Mouse (Mus musculus) adrenal gland, postnatal 14 days (tissue): ENCODE data around the gene Eef2. TPM values are rescaled to one million over a fixed set of nuclear protein-coding genes. Genes with fewer than 3 reads are reported as not detected.
A peak's percentile ranks its signal among the peaks of the same experiment; 100 is the strongest.

Source experiments
- DNase-seq: peaks from one replicate; pipeline ENCODE4 v3.0.0; 2021; ENCODE audit warnings: mixed read lengths
- total RNA-seq: library from RNA; stranded (reverse); gene quantifications from 2 replicates; pipeline ENCODE4 v1.2.3, GENCODE M21; 2021

Gene Eef2
- total RNA-seq, 1 experiment from 2014 or later = 1,390 TPM

- DNase-seq = no peak
These were observed 30.7 kb upstream of the Eef2 start for GRCm38 (mm10) chr10:81145778-81146177.

- DNase-seq = peak; percentile 63
These were observed 30.1 kb upstream of the Eef2 start for GRCm38 (mm10) chr10:81146296-81146695.

GRCm38 (mm10) chr10:81151261-81151660, 25.2 kb upstream of the Eef2 start:
- no peak for DNase-seq

GRCm38 (mm10) chr10:81152609-81153008, 23.8 kb upstream of the Eef2 start:
- DNase-seq = no peak

GRCm38 (mm10) chr10:81154313-81154712, 22.1 kb upstream of the Eef2 start:
- no peak for DNase-seq

GRCm38 (mm10) chr10:81154736-81155135, 21.7 kb upstream of the Eef2 start:
- DNase-seq = no peak

GRCm38 (mm10) chr10:81161602-81162317, 14.7 kb upstream of the Eef2 start:
- DNase-seq = peak; percentile 80

GRCm38 (mm10) chr10:81162318-81162652, 14.1 kb upstream of the Eef2 start:
- DNase-seq = no peak

GRCm38 (mm10) chr10:81165118-81165517, 11.3 kb upstream of the Eef2 start:
- DNase-seq = peak; percentile 31

- DNase-seq = peak; percentile 100
These were observed 9.0 kb upstream of the Eef2 start, which contains the start of gene Pias4 for GRCm38 (mm10) chr10:81167200-81168086. Pias4 (minus strand) TSS chr10:81167923.

GRCm38 (mm10) chr10:81168087-81168431, 8.4 kb upstream of the Eef2 start:
- no peak for DNase-seq

GRCm38 (mm10) chr10:81168521-81169244, 7.7 kb upstream of the Eef2 start:
- DNase-seq = peak; percentile 92

GRCm38 (mm10) chr10:81169411-81169900, 7.0 kb upstream of the Eef2 start:
- DNase-seq = peak; percentile 69

- DNase-seq = peak; percentile 93
These were observed 3.3 kb upstream of the Eef2 start for GRCm38 (mm10) chr10:81173132-81173531.

GRCm38 (mm10) chr10:81174617-81175344, 1.6 kb upstream of the Eef2 start:
- DNase-seq = peak; percentile 94

GRCm38 (mm10) chr10:81175345-81175701, 1.1 kb upstream of the Eef2 start:
- peak; percentile 27 for DNase-seq

GRCm38 (mm10) chr10:81175936-81176465, 430 bp upstream of the Eef2 start:
- DNase-seq = peak; percentile 79

GRCm38 (mm10) chr10:81177491-81177925, 1.1 kb downstream of the Eef2 start:
- DNase-seq = peak; percentile 53

GRCm38 (mm10) chr10:81177958-81178712, 1.7 kb downstream of the Eef2 start:
- no peak for DNase-seq

GRCm38 (mm10) chr10:81178927-81179326, 2.5 kb downstream of the Eef2 start:
- DNase-seq = no peak
